ENCODE assay signal across 8 mouse cellular contexts in genomic region chr11:74926388-74927005, GRCm38 (mm10). TPM values are rescaled to one million over a fixed set of nuclear protein-coding genes. Genes with fewer than 3 reads are reported as not detected.
A peak's percentile ranks its signal among the peaks of the same experiment; 100 is the strongest.
DNase-seq lines count a peak whose midpoint lies in the region; ATAC-seq and TF ChIP-seq lines count a peak whose summit lies in the region.

No protein-coding gene starts in this region.

- TF ChIP-seq CTCF in left cerebral cortex, adult 2 months (IDR thresholded peaks at IDR 0.05): no peak

- ATAC-seq in heart, embryonic 11.5 days (replicated peaks; ENCODE audit: insufficient number of reproducible peaks, low FRiP score, low TSS enrichment): no peak
- no peak; the same call in 1 of the 2 replicates for ATAC-seq in kidney, embryonic 14.5 days (ENCODE audit: low FRiP score, low TSS enrichment)
- peak; percentile 27; the same call in 1 of the 2 replicates for ATAC-seq in stomach, embryonic 16.5 days (ENCODE audit: insufficient read depth, low FRiP score)

- no peaks in the 10 kb centered on the region for H3K9me3 ChIP-seq in heart, embryonic 11.5 days (replicated peaks; ENCODE audit: control insufficient read depth, low read length)
- no peaks in the 10 kb centered on the region for H3K9me3 ChIP-seq in kidney, embryonic 14.5 days (ENCODE audit: control insufficient read depth, low read length)
- H3K9me3 ChIP-seq in stomach, embryonic 16.5 days (replicated peaks; ENCODE audit: control insufficient read depth, low read length): no peaks in the 10 kb centered on the region

- peak overlapping the region; percentile 80 for H3K4me2 ChIP-seq in heart, embryonic 11.5 days
- peak overlapping the region; percentile 63 for H3K4me2 ChIP-seq in kidney, embryonic 14.5 days (replicated peaks; ENCODE audit: low read depth, low read length)
- peak overlapping the region; percentile 76 for H3K4me2 ChIP-seq in stomach, embryonic 16.5 days (ENCODE audit: low read depth, low read length)

- peak overlapping the region; percentile 94 for H3K4me3 ChIP-seq in left cerebral cortex, adult 2 months
- H3K4me3 ChIP-seq in brown adipose tissue, adult 24 weeks (ENCODE audit: insufficient read depth, low read depth, low read length): peak overlapping the region; percentile 94
- H3K4me3 ChIP-seq in heart, embryonic 11.5 days (ENCODE audit: low read depth, low read length): peak overlapping the region; percentile 73
- peak overlapping the region; percentile 91 for H3K4me3 ChIP-seq in kidney, embryonic 14.5 days (ENCODE audit: low read length)
- peak overlapping the region; percentile 93 for H3K4me3 ChIP-seq in stomach, embryonic 16.5 days (replicated peaks; ENCODE audit: low read length)

- peak overlapping the region; percentile 82 for H3K9ac ChIP-seq in heart, embryonic 11.5 days (ENCODE audit: low read depth, low read length)
- peak overlapping the region; percentile 85 for H3K9ac ChIP-seq in kidney, embryonic 14.5 days (ENCODE audit: low read depth, low read length)
- H3K9ac ChIP-seq in stomach, embryonic 16.5 days (ENCODE audit: low read length): peak overlapping the region; percentile 97

- intact Hi-C loops in left cerebral cortex, adult 2 months (cut with DNase I): no loop called here
- intact Hi-C loops in left cerebral cortex, postnatal 25 days (cut with DNase I): no loop called here

- no peaks in the 10 kb centered on the region for H3K27me3 ChIP-seq in heart, embryonic 11.5 days (ENCODE audit: control insufficient read depth, insufficient read depth, low read length)
- no peaks in the 10 kb centered on the region for H3K27me3 ChIP-seq in kidney, embryonic 14.5 days (ENCODE audit: control insufficient read depth, insufficient read depth, low read length)
- no peaks in the 10 kb centered on the region for H3K27me3 ChIP-seq in stomach, embryonic 16.5 days (ENCODE audit: control insufficient read depth, insufficient read depth, low read length)

- H3K27ac ChIP-seq in left cerebral cortex, adult 2 months: peak overlapping the region; percentile 97
- peak overlapping the region; percentile 93 for H3K27ac ChIP-seq in brown adipose tissue, adult 24 weeks (replicated peaks; ENCODE audit: low read depth, low read length)
- H3K27ac ChIP-seq in heart, embryonic 11.5 days (ENCODE audit: low read depth, low read length): peak overlapping the region; percentile 98
- peak overlapping the region; percentile 98 for H3K27ac ChIP-seq in kidney, embryonic 14.5 days (ENCODE audit: low read depth, low read length)
- peak overlapping the region; percentile 99 for H3K27ac ChIP-seq in stomach, embryonic 16.5 days (ENCODE audit: low read length)

- 4% methylated on average over 11 of the region's 11 CpGs for WGBS in heart, embryonic 11.5 days (ENCODE audit: insufficient replicate concordance)
- whole genome bisulfite sequencing in kidney, embryonic 14.5 days: 5% methylated on average over 11 of the region's 11 CpGs
- WGBS in stomach, embryonic 16.5 days: 3% methylated on average over 11 of the region's 11 CpGs

- H3K4me1 ChIP-seq in brown adipose tissue, adult 24 weeks (ENCODE audit: control insufficient read depth, insufficient read depth, insufficient read length, low read length): peaks cover 5% of the 10 kb centered on the region; the same call in 1 of the 2 replicates
- H3K4me1 ChIP-seq in heart, embryonic 11.5 days (ENCODE audit: control insufficient read depth, insufficient read depth, low read length): peaks cover 15% of the 10 kb centered on the region
- peaks cover 13% of the 10 kb centered on the region for H3K4me1 ChIP-seq in kidney, embryonic 14.5 days (ENCODE audit: control insufficient read depth, insufficient read depth, low read length)
- H3K4me1 ChIP-seq in stomach, embryonic 16.5 days (ENCODE audit: control insufficient read depth, insufficient read depth, low read length): peaks cover 12% of the 10 kb centered on the region

- DNase-seq in left cerebral cortex, adult 2 months (ENCODE audit: extremely low spot score in 1 of 2, low spot score in 2 of 2): no peak
- no peak for DNase-seq in left cerebral cortex, postnatal 25 days (ENCODE audit: low spot score in 2 of 2)
- DNase-seq in lung, postnatal 14 days: peak; percentile 48
- no peak for DNase-seq in right cerebral cortex, adult 18-20 months

- H3K36me3 ChIP-seq in heart, embryonic 11.5 days (ENCODE audit: control insufficient read depth, insufficient read depth, low read length): peaks cover 6% of the 10 kb centered on the region
- peaks cover 13% of the 10 kb centered on the region; the same call in 1 of the 2 replicates for H3K36me3 ChIP-seq in kidney, embryonic 14.5 days (ENCODE audit: control insufficient read depth, insufficient read depth, low read length)
- H3K36me3 ChIP-seq in stomach, embryonic 16.5 days (ENCODE audit: control insufficient read depth, insufficient read depth, low read length): 0 out of 2 replicates have a peak, but pooled peaks cover 4% of the 10 kb centered on the region

RNA-seq across cellular contexts. Expression of gene Srr, which starts 0.7 kb away (rescaled TPM):
- total RNA-seq in left cerebral cortex, adult 2 months (2021): 10 to 100 TPM; 81.8 to 85.3 TPM
- 100 to 1,000 TPM in 1 of 2 experiments, 10 to 100 TPM in 1; 93.7 to 100 TPM for total RNA-seq in left cerebral cortex, postnatal 25 days (2021)
- polyA plus RNA-seq in brown adipose tissue, adult 24 weeks (2012; ENCODE audit: insufficient read depth, insufficient read length, missing spikeins): 31.1 and 47.4 TPM in 2 replicates
- polyA plus RNA-seq in heart, embryonic 11.5 days (2014; fragmentation: Nextera tagmentation; extraction: Ambion mirVana): 19.2 and 25.0 TPM in 2 replicates
- 13.0 and 24.0 TPM in 2 replicates for polyA plus RNA-seq in kidney, embryonic 14.5 days (2014; fragmentation: Nextera tagmentation; extraction: Ambion mirVana)
- polyA plus RNA-seq in stomach, embryonic 16.5 days (2015; fragmentation: Nextera tagmentation; extraction: Ambion mirVana): 18.6 and 19.1 TPM in 2 replicates

RNA-seq across cellular contexts. Expression of gene Smg6, which starts 0.9 kb away (rescaled TPM):
- 10 to 100 TPM; 30.9 to 32.6 TPM for total RNA-seq in left cerebral cortex, adult 2 months (2021)
- total RNA-seq in left cerebral cortex, postnatal 25 days (2021): 10 to 100 TPM; 26.5 to 27.5 TPM
- polyA plus RNA-seq in brown adipose tissue, adult 24 weeks (2012; ENCODE audit: insufficient read depth, insufficient read length, missing spikeins): 4.8 and 6.6 TPM in 2 replicates
- polyA plus RNA-seq in heart, embryonic 11.5 days (2014; fragmentation: Nextera tagmentation; extraction: Ambion mirVana): 10.4 and 11.3 TPM in 2 replicates
- polyA plus RNA-seq in kidney, embryonic 14.5 days (2014; fragmentation: Nextera tagmentation; extraction: Ambion mirVana): 12.8 and 19.8 TPM in 2 replicates
- polyA plus RNA-seq in stomach, embryonic 16.5 days (2015; fragmentation: Nextera tagmentation; extraction: Ambion mirVana): 15.8 and 15.9 TPM in 2 replicates

RNA-seq across cellular contexts. Expression of gene Tsr1, which starts 28.6 kb away (rescaled TPM):
- total RNA-seq in left cerebral cortex, adult 2 months (2021): 10 to 100 TPM; 28.2 to 34.0 TPM
- 10 to 100 TPM; 26.2 to 28.1 TPM for total RNA-seq in left cerebral cortex, postnatal 25 days (2021)
- 7.0 and 8.4 TPM in 2 replicates for polyA plus RNA-seq in brown adipose tissue, adult 24 weeks (2012; ENCODE audit: insufficient read depth, insufficient read length, missing spikeins)
- polyA plus RNA-seq in heart, embryonic 11.5 days (2014; fragmentation: Nextera tagmentation; extraction: Ambion mirVana): 34.0 and 40.6 TPM in 2 replicates
- 41.7 and 54.8 TPM in 2 replicates for polyA plus RNA-seq in kidney, embryonic 14.5 days (2014; fragmentation: Nextera tagmentation; extraction: Ambion mirVana)
- polyA plus RNA-seq in stomach, embryonic 16.5 days (2015; fragmentation: Nextera tagmentation; extraction: Ambion mirVana): 47.0 and 48.3 TPM in 2 replicates

RNA-seq across cellular contexts. Expression of gene Sgsm2, which starts 29.6 kb away (rescaled TPM):
- total RNA-seq in left cerebral cortex, adult 2 months (2021): 10 to 100 TPM; 83.1 to 94.5 TPM
- total RNA-seq in left cerebral cortex, postnatal 25 days (2021): 10 to 100 TPM; 76.0 to 78.3 TPM
- polyA plus RNA-seq in brown adipose tissue, adult 24 weeks (2012; ENCODE audit: insufficient read depth, insufficient read length, missing spikeins): 2.6 and 3.0 TPM in 2 replicates
- polyA plus RNA-seq in heart, embryonic 11.5 days (2014; fragmentation: Nextera tagmentation; extraction: Ambion mirVana): 3.9 and 5.5 TPM in 2 replicates
- polyA plus RNA-seq in kidney, embryonic 14.5 days (2014; fragmentation: Nextera tagmentation; extraction: Ambion mirVana): 4.4 and 5.7 TPM in 2 replicates
- polyA plus RNA-seq in stomach, embryonic 16.5 days (2015; fragmentation: Nextera tagmentation; extraction: Ambion mirVana): 6.0 and 7.0 TPM in 2 replicates
